Mouse (Mus musculus) neural tube, embryonic 10.5 days (tissue): ENCODE measurements around the gene Pced1a.

Experiments
- DNase-seq: peaks from one replicate; pipeline ENCODE4 v3.0.0-alpha.2; 2017; ENCODE audit warnings: low spot score; ENCODE audit errors: extremely low spot score

The Pced1a gene

DNA sequence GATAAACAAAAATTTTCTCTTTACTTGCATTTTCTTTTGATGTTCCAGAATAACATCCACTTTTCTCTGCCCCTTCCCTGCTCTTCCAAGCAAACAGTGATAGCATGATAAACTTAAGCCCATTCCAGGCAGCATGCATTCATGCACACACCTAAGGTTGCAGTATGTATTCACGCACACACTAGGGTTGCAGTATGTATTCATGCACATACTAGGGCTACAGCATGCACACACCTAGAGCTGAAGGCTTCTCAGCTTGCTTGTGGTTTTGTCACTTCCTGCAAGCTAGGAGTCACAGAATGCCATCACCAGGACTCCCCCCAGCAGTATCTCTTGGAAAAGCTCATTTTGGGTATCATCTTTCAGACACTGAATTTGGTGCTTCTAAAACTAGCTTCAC lies 12.3 kb upstream of the Pced1a start:
- no peak for DNase-seq

DNA sequence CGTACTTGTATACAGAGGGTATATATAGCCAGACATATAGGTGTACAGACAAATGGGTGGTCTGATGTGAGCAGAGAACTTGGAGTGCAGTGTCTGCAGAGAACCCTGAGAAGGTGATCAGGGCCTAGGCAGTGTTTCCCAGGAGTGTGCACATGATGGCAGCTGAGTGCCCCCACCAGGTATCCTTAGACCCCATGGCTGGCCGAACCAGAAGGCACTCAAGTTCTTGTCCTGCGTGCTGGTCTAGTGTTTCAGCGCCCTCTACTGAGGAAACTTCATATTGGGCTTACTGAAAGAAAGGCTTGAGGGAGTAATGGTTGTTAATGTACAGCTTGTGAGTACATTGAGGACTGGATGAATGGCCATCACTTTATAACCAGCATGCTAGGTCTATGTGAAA lies 8.7 kb upstream of the Pced1a start:
- DNase-seq, result no peak

- DNase-seq, result no peak
Measured at GRCm38 (mm10) chr2:130432157-130432556, 7.7 kb upstream of the Pced1a start.

DNA sequence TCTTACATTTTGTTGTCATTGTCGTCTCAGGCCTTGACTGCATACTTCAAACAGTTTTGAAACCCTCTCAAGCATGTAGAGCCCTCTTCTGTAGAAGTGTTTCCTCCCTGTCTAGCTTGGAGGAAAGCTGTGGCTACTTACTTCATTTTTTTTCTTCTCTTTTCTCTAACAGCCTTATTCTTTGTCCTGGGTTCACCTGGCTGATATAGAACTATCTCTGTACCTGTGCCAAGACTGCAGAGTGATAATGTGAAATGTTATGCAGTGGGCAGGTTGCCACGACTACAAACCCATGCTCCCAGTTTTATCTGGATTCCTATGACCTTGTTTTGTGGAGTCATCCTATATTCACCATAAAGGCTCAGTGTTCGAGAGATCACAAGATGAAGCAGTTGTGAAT lies 6.0 kb upstream of the Pced1a start:
- no peak for DNase-seq

- no peak for DNase-seq
Measured at GRCm38 (mm10) chr2:130429851-130430250, 5.3 kb upstream of the Pced1a start.

DNA sequence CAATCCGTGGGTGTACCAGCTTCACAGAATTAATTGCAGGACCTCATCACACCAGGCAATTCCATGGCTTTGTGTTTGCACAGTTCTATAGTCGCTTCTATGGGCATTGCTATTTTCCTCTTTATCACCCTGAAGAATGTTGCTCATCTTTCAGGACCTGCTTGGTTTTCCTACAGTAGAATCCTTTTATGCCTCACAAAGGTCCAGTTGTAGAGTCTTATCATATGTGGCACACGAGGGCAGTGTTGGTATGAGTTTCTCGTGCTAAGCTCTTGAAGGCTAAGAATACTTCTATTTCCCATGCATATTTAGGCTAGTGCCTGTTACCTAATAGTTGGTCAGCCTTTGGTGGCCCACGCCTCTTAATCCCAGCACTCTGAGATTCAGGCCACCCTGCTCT lies 611 bp upstream of the Pced1a start:
- DNase-seq, result no peak

- DNase-seq, result peak; percentile 86
Measured at GRCm38 (mm10) chr2:130423397-130424125, 940 bp downstream of the Pced1a start.

DNA sequence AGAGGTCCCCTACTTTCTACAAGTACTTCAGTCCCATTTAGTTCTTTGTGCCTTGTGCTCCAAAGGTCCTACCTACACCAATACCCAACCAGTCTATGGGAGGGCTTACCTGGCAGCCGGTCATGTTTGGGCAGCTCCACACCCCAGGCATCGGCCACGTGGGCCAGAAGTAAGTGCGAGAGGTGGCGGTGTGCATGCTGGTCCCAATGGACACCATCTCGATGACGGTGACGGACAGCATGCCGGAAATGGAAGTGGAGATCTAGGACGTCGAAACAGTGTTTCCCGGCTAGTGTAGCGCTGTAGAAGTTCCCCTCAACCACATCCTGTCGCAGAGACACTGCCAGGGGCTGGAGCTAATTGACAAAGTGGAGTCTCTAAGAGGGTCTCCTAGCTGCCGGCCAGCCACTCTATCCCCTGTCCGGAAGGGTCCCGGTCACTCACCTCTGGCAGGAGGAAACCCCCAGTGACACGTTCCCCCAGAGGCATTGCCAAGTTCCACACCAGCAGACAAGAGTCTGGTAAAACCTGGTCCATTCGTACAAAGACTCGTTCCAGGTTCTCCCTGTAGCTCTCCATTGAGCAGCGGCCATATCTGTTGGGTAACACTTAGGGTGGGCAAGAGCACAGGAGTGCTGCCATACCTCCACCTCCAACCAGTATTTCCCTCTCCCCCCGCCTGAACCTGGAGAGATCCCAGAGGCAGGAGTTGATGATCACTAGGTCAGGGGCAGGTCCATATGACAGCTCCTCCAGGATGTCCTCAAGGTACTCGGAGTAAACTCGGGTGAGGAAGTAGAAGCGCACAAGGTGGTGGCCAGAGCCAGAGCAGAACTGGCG lies 2.5 kb downstream of the Pced1a start:
- no peak for DNase-seq

- no peak for DNase-seq
Measured at GRCm38 (mm10) chr2:130414094-130414856, 10.2 kb downstream of the Pced1a start.

DNA sequence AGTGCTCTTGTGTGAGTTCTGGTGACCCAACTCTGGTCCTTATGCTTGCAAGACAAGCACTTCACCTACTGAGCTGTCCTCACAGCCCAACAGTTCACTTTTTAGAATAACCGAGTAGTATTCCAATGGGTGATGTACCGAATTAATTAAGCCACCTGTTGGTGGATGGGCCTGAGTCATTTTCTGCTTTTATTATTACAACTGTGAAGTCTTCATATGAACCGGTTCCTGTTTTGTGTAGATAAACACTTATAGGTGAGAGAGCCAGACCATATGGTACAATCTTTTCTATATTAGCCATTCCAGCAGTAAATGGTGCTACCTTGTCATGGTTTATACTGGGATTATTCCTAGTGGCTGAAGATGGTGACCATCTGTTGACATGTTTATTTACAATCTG lies 11.7 kb downstream of the Pced1a start:
- no peak for DNase-seq

DNA sequence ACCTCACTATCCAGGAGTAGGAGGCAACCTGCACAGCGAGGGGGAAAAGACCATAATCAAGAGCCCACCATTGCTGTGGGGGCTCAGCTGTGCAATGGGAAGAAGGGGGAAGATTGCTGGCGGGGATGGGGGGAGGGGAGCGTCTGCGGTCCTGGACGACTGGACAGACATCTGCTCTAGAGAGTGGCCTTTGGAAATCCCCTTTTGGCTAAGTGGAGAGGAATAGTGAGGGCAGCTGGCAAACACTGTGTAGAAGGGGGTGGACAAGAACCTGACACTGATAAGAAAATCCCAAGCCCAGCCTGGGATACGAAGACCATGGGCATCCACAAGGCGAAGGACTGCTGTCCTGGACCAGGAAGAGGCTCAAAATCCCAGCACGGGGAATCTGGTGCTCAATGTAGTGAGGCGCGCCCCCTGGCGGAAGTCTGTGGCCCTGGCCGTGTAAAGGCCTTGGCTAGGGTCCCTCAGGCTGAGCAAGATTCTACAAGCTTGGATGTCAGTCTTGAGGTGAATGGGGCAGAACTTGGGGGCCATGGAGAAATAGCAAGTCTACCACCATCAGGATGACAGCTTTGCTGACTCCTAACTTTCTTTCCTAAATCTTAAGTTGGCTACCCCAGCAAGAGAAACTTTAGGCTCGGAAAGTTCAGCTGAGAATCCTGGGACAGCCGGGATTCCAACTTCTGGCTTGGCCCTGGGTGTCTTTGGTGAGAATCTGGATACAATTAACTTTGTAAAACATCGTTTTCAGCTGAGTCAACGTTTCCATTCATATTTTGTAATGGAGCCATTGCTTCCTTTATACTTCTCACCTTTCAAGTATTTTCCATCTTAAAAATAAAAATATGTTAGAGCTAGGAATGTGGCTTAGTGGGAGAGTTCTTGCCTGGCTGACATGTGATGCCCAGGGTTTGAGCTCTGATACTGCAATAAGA lies 12.7 kb downstream of the Pced1a start:
- peak; percentile 88 for DNase-seq

GRCm38 (mm10) chr2:130408194-130408593 lies 16.3 kb downstream of the Pced1a start:
- DNase-seq, result peak; percentile 32

DNA sequence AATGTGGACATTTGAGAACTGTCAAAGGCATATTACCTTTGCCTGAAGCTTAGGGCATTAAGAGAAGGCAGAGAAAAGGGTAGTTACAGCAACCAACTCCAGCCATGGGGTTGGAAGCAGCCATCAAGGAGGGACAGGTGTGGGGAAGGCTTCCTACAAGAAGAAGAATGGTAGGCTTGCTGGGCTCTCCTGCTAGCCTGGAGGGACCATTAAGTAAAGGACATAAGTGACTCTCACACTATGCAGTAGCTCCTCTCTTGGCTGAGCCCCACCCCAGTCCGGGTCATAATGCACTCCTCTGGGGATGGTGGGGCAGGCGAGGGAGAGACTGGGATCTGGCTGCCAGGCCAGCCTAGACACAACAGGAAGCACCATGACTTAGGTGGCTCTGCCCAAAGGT lies 18.3 kb downstream of the Pced1a start, which contains the start of gene Tmem239:
Gene Tmem239 (plus strand): TSS at position 301 of the 400 bp plus-strand sequence.
- no peak for DNase-seq

GRCm38 (mm10) chr2:130404939-130405338 lies 19.6 kb downstream of the Pced1a start, which contains the start of the genes Gm28372 and 1700020A23Rik:
TSS of gene Gm28372 (plus strand) at chr2:130405239.
TSS of gene 1700020A23Rik (plus strand) at chr2:130405259.
- no peak for DNase-seq

DNA sequence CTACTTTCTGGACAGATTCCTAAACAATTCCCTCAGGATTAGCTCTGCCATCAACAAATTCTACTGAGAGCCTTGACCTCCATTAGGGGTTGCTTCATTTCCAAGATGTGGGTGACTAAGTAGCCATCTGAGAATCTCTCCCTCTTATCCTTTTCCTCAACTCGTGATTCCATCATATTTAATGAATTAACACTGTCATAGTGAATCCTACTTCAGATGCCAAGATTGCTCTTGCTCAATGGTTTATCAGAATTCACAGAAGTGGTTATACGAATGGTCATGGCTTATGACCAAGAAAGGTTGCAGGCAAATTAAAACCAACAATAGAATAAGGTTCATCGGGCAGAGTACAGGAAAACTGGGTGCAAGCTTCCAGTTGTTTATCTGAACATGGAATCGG lies 22.6 kb downstream of the Pced1a start:
- DNase-seq, result no peak

- DNase-seq, result no peak
Measured at GRCm38 (mm10) chr2:130400046-130400445, 24.5 kb downstream of the Pced1a start.

DNA sequence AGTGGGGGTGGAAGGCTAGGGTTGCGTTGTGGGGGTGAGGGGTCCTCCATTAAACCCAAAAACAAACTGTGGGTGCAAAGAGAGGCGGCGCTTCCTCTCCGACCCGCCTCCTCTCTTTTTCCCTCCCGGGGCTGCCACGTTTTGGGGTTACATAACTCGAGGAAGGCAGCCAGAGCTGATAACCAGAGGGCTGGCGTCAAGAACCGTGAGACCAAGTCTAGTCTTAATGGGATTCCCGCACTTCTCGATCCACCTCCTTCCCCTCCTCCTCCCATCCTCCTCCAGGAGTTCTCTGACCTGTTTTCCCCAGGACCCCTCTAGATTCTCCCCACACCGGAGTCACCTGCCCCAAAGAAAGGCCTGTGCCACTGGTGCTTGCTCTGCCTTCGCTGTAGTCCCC lies 26.4 kb downstream of the Pced1a start:
- DNase-seq, result no peak

DNA sequence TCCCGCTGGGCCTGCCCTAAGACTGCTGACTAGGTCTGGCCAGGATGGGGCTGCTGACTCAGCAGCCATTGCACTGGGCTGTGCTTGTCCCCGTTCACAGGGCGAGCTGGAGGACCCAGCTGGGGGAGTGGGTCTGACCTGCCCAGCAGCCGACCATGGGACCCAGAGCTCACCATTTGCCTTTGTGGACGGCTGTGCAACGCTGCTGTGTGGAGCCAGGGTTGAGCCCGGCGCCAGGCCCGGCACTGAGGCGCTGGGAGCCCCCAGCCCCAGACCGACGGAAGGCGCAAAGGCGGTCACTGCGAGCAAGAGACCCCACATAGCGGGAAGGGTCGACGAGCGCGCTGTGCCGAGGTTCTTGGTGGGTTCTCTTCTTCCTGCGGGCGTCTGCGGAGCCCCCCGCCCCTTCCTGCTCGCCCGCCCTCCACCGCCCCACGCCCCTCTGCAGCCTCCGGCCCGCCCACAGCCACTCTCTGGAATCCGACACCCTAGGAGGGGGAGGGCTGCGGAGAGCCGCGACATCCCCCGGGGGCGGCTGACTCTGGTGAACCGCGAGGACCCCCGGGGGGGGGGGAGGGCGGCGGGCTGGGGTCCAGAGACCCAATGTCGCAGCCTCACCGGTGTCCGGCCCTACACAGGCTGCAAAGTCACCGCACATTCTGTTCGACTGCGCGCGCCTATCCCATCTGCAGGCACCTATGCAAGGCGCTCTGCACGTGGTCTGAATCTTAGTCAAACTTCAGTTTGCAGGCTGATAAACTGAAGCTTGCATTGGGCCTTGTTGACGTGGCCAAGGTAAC lies 27.1 kb downstream of the Pced1a start, which contains the start of gene Cpxm1:
Gene Cpxm1 (minus strand): TSS at position 389 of the 800 bp plus-strand sequence.
- DNase-seq, result peak; percentile 81

DNA sequence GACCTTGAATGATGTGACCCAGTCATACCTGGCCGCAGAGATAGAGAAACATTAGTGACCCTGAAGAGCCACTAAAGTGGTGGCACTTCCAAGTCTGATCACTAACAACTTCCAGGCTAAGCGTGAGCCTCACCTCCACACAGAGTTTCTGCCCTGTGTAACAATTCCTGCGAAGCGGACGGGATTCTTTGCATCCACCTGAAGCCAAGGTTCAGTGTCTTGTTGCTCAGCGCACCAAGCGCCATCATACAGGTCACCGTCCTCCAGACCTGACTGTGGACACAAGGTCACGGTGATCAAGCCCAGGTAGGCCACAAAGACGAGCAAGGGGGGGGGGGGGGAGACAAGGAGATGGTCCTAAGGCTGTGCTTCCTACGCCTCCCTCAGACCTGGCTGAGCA lies 28.8 kb downstream of the Pced1a start:
- DNase-seq, result no peak

DNA sequence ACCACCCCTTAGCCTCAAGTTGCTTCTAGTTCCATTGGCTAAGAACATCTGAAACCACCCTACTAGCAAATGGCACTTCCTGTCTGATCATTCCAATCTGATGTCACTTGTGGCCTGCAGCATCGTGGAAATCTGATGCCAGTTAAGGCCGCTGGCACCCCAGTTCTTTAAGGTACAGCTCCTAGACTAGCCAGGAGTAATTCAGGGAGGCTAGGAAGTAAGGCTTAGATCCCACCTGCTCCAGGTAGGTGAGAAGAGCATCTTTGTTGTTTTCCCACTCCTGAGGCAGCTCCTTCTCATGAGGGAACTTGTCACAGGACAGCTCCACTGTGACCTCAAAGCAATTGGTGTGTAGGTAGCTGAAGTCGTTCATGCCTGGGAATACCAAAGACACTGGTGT lies 31.7 kb downstream of the Pced1a start:
- DNase-seq, result no peak
